Mouse (Mus musculus): ENCODE measurements around the gene AK157302.

Gene AK157302

DNA sequence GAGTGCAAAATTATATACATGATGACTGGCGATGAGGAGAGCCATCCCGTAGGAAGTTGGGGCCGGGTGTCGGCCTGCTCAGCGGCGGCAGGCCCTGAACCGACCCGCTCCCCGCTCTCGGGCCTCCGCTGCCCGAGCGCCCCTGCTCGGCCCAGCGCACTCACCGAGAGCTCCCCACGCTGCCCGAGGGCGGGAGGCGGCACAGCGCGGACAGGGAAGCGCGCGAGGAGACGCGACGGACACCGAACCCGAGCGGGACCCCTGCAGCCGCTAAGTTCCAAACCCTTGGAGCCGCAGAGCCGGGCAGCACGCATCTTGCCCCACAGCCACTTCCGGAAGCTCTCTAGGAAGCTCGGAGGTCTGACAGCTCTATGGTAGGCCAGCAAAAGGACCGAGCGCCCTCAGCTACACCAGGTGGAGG is 35.8 kb downstream of the AK157302 start, which contains the start of gene Zkscan8:
Gene Zkscan8 (minus strand): TSS at position 340 of the 421 bp plus-strand sequence.
- intact Hi-C loops (cut with DNase I) = loop anchor here (5.0 kb wide), 2 partner anchors 53 to 163 kb away; partner anchors contain the start of genes Gm10065 and Zkscan4

DNA sequence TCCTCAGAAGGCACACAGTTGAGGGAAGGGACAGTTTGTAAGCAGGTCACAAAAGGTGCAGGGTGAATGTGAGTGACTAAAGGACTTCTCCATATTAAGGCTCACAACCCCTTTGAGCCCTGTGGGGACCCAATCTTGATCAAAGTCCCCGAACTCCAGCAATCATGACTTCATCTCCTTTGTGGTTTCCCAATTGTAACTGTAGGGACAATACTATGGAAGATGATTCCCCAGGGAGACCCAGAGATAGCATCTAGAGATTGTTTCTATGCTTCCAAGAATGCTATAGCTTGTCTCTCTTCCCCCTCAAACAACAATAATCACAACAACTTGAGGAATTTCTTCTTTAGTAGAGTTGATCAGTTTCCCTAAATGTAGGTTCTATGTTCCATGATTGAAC is 47.7 kb downstream of the AK157302 start, which contains the start of gene Olfr1366:
Gene Olfr1366 (minus strand): TSS at position 101 of the 400 bp plus-strand sequence.
- intact Hi-C loops (cut with DNase I) = no loop called here

Small RNA genes lying within 50 kb of the gene (microRNA-seq; reads per million reads assigned to microRNA genes)
- 0 reads per million in 2 experiments for gene Mir1896

Measured in adrenal gland (tissue).